Mouse (Mus musculus): ENCODE measurements around the gene Acyp1.

GRCm38 (mm10) chr12:85303256-85303655, 15.0 kb upstream of the Acyp1 start:
- TF ChIP-seq CTCF (IDR thresholded peaks at IDR 0.05; ENCODE audit: borderline replicate concordance, insufficient read depth, low read length) (no peak), POLR2A (IDR thresholded peaks at IDR 0.05; ENCODE audit: low read depth, low read length) (no peak)
